Mouse (Mus musculus) regulatory T cell (primary cell): ENCODE measurements around the gene Dpf3.

Experiments used
- in situ Hi-C: fragments of 300-600 bp; cut with MboI, MseI; formaldehyde crosslinking; loops from one replicate; pipeline ENCODE4 v1.15.1; 2025; ENCODE audit warnings: high pct_unique_total_duplicates

Dpf3 gene

GRCm38 (mm10) chr12:83496336-83496735 is 8.8 kb upstream of the Dpf3 start:
- in situ Hi-C loops: no loop called here

DNA sequence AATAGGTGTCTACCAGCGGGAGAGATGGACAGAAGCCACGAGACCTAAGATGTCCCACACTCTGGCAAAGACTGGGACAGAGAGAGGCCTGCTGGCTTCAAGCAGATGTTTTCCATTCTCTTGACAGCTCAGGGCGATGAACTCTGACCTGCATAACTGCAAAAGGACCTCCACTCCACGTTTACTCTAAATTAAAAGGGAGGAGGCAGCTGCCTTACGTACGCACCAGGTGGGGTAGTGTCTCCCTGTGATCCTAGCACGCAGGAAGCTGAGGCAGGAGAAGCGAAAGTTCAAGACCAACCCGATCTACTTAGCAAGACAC is 8.4 kb upstream of the Dpf3 start:
- in situ Hi-C loops: no loop called here

- in situ Hi-C loops: no loop called here
These were observed 7.9 kb upstream of the Dpf3 start for GRCm38 (mm10) chr12:83495248-83495960.

GRCm38 (mm10) chr12:83494196-83494595 is 6.7 kb upstream of the Dpf3 start:
- in situ Hi-C loops: loop anchor here (5.0 kb wide), 1 partner anchor 387 kb away; no protein-coding TSS in a partner anchor

GRCm38 (mm10) chr12:83492808-83493207 is 5.3 kb upstream of the Dpf3 start:
- in situ Hi-C loops: loop anchor here (5.0 kb wide), 1 partner anchor 386 kb away; no protein-coding TSS in a partner anchor

DNA sequence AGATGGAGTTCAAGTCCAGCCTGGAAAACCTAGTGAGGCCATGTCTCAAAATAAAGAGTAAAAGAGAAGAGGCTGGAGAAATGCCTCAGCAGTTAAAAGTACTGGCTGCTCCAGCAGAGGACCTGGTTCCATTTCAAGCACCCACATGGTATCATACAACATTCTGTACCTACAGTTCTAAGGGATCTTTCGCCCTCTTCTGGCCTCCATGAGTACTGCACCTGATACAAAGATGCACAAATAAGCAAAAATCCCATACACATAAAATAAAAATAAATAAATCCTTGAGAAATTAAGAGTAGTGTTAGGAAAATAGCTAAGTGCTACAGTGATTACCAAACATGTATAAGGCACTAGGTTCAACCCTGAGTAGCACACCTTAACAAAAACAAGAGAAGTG is 4.1 kb upstream of the Dpf3 start:
- in situ Hi-C loops: loop anchor here (5.0 kb wide), 1 partner anchor 384 kb away; no protein-coding TSS in a partner anchor

GRCm38 (mm10) chr12:83489748-83490147 is 2.2 kb upstream of the Dpf3 start:
- in situ Hi-C loops: loop anchor here (5.0 kb wide), 1 partner anchor 382 kb away; no protein-coding TSS in a partner anchor

DNA sequence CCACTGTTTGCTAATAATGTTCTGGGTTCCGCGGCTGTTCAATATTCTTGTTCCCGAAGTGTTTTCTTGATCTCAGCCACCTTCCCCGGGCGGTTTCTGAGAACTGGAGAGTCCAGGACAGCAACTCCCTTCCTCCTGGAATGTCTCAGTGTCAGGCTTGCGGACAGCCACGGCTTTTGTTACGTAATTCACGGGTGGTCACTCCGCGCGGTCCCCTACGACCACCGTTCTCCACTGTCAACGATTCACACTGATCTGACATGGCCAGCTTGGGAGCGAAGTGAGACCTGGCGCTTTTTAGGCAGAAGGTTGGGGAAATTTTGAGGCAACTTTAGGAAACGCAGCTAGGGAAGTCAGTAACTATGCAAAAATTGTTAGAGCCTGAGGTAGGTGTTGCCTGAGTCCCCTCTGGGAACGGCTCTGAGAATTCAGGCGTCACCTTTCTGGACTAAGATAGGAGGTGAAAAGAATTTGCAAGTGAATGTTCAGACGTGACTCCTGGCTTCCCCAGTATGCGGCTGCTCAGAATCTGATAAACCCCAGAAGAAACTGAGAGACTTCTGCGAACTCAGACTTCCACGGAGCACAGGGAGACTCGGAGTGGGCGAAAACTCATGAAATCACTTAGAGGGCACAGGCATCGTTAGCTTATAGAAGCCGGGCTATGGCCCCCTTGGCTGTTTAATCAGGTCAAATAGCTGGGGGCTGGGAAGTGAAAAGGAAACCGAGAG is 860 bp upstream of the Dpf3 start:
- in situ Hi-C loops: no loop called here

- in situ Hi-C loops: no loop called here
These were observed 650 bp downstream of the Dpf3 start for GRCm38 (mm10) chr12:83486671-83487461.

GRCm38 (mm10) chr12:83485911-83486670 is 1.4 kb downstream of the Dpf3 start:
- in situ Hi-C loops: no loop called here

GRCm38 (mm10) chr12:83484855-83485745 is 2.4 kb downstream of the Dpf3 start:
- in situ Hi-C loops: no loop called here

GRCm38 (mm10) chr12:83483653-83484052 is 3.9 kb downstream of the Dpf3 start:
- in situ Hi-C loops: no loop called here

DNA sequence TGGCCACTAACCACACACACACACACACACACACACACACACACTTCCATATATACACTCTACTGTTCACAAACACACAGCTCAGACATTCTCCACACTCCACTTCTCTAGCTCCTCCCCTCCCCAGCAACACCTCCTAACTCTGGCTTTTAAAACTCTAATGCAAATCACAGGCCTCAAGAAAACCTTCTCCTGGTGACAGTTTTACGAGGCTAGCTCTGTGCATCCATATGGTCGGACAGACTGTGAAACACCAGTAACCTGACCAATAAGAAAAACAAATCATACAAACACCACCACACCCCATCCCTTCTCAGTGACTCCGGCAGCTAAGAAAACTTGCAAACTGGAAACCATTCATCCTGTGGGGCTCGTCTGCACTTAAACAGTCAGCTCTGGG is 6.1 kb downstream of the Dpf3 start:
- in situ Hi-C loops: no loop called here

- in situ Hi-C loops: loop anchor here (10.0 kb wide), 1 partner anchor 1065 kb away; no protein-coding TSS in a partner anchor
These were observed 7.6 kb downstream of the Dpf3 start for GRCm38 (mm10) chr12:83479818-83480401.

- in situ Hi-C loops: loop anchor here (10.0 kb wide), 1 partner anchor 1064 kb away; no protein-coding TSS in a partner anchor
These were observed 8.4 kb downstream of the Dpf3 start for GRCm38 (mm10) chr12:83479140-83479539.

DNA sequence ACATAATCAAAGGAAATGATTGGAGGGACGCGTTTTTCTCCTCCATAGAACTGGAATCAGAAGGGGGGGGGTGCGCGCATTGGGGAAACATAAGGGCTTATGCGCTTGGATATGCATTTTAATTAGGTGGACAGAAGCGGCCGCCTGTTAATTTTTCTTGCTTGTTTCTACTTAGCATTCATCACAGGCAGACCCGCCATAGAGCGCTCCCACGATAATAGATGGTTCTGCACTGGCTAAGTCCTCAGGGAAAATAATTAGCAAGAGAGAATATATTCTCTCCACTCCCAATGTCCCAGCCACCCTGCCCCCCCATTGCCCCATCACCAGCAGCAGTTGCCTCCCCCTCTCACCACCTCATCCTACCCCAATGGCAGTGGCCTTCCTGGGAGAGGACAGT is 11.2 kb downstream of the Dpf3 start:
- in situ Hi-C loops: loop anchor here (10.0 kb wide), 1 partner anchor 1061 kb away; no protein-coding TSS in a partner anchor

DNA sequence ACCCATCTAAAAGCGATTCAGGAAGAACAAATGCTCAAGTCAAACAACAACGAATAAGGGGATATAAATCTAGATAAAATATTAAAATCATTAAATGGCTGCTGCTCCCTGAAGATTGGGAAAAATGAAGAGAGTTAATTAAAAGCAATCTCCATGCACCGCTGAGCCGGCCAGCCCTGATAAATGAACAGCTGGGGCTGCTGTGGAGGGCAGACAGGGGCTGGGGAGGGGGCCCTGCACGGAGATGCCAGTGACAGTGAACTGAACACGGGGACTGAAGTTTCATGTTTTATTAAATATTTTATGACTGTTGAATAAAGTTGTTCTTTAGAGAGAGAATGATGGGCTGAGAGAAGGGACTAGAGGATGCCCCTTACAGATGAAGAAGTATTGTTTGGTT is 12.1 kb downstream of the Dpf3 start:
- in situ Hi-C loops: loop anchor here (10.0 kb wide), 1 partner anchor 1061 kb away; no protein-coding TSS in a partner anchor

GRCm38 (mm10) chr12:83473987-83474600 is 13.4 kb downstream of the Dpf3 start:
- in situ Hi-C loops: loop anchor here (10.0 kb wide), 1 partner anchor 1059 kb away; no protein-coding TSS in a partner anchor

DNA sequence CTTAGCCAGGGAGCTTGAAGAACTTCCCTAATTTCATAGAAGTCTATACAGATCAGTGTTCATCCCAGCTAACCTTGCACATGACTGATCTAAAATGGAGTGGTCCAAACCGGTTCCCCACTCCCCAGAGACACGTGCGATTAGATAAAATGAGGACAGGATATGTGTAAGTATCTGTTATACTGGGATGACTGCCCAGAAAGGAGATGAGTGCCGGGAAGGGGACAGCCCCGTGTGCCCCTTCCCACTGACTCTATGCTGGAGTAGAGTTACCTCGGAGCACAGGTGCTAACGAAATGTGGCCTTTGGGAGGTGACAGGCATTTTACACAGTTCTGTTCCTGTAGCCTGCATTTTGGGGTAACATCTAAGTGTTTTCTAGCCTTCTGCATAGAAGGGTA is 15.8 kb downstream of the Dpf3 start:
- in situ Hi-C loops: loop anchor here (10.0 kb wide), 1 partner anchor 1057 kb away; no protein-coding TSS in a partner anchor
